Mouse (Mus musculus) hindbrain, embryonic 11.5 days (tissue): ENCODE data around the gene Gm21440. TPM values are rescaled to one million over a fixed set of nuclear protein-coding genes. Genes with fewer than 3 reads are reported as not detected.
"Not testable (repeated sequence)": the region's sequence is repeated elsewhere in the genome, so short reads cannot be mapped to it uniquely, and the experiment has no call there.

Experiments
- ATAC-seq: fragments of 200-750 bp; cut with Nextera tagmentation; 2 replicates; pipeline ENCODE4 v1.8.0; 2017; ENCODE audit warnings: mild to moderate bottlenecking, moderate TSS enrichment, moderate library complexity; ENCODE audit not compliant: low FRiP score
- DNase-seq: peaks from one replicate; pipeline ENCODE4 v3.0.0-alpha.2; 2015; ENCODE audit warnings: low spot score
- H3K27ac ChIP-seq: fragments of 300-500 bp; sonication (generic); 2 replicates; pipeline ENCODE4 v1.5.1; 2014; ENCODE audit warnings: mild to moderate bottlenecking, low read depth, low read length
- H3K27me3 ChIP-seq: fragments of 300-500 bp; sonication (generic); 2 replicates; pipeline ENCODE4 v1.6.1; 2014; ENCODE audit warnings: mild to moderate bottlenecking, low read length, moderate library complexity, mixed read lengths; ENCODE audit not compliant: control insufficient read depth, insufficient read depth
- H3K36me3 ChIP-seq: fragments of 300-500 bp; sonication (generic); 2 replicates; pipeline ENCODE4 v1.6.1; 2014; ENCODE audit warnings: mild to moderate bottlenecking, low read length, moderate library complexity, mixed read lengths; ENCODE audit not compliant: control insufficient read depth, insufficient read depth
- H3K4me1 ChIP-seq: fragments of 300-500 bp; sonication (generic); replicated peaks from 2 replicates; pipeline ENCODE4 v1.6.1; 2014; ENCODE audit warnings: low read length, mixed read lengths; ENCODE audit not compliant: control insufficient read depth, insufficient read depth
- H3K4me2 ChIP-seq: fragments of 300-500 bp; sonication (generic); replicated peaks from 2 replicates; pipeline ENCODE4 v1.6.1; 2014; ENCODE audit warnings: mild to moderate bottlenecking, low read depth, low read length
- H3K4me3 ChIP-seq: fragments of 300-500 bp; sonication (generic); 2 replicates; pipeline ENCODE4 v1.5.1; 2014; ENCODE audit warnings: low read depth, low read length
- H3K9ac ChIP-seq: fragments of 300-500 bp; sonication (generic); 2 replicates; pipeline ENCODE4 v1.6.1; 2014; ENCODE audit warnings: low read depth, low read length
- H3K9me3 ChIP-seq: fragments of 300-500 bp; sonication (generic); 2 replicates; pipeline ENCODE4 v1.6.1; 2016; ENCODE audit warnings: low read length; ENCODE audit not compliant: control insufficient read depth
- WGBS: fragments of 180-500 bp; shearing (Covaris S2); extraction: QIAGEN DNeasy Blood & Tissue Kit; methylation state at CpG from one replicate; pipeline ENCODE4 v1.1.7; 2014; 5-methylcytosine and 5-hydroxymethylcytosine counted together
- polyA plus RNA-seq: library from polyadenylated mRNA; unstranded; fragments of >200 nt; fragmentation: Nextera tagmentation; extraction: Ambion mirVana; gene quantifications from 2 replicates; pipeline ENCODE4 v1.2.1, GENCODE M21; 2014

The Gm21440 gene
- polyA plus RNA-seq = not detected in 2 replicates

GRCm38 (mm10) chrY:13252091-13252490 lies at the start of gene Gm21440, which contains the start of gene Gm21454:
Gene Gm21440 (plus strand): TSS chrY:13252391.
Gene Gm21454 (plus strand): TSS chrY:13252442.
- H3K27ac ChIP-seq, ATAC-seq, H3K4me3 ChIP-seq, H3K4me1 ChIP-seq, H3K9ac ChIP-seq, H3K9me3 ChIP-seq, H3K4me2 ChIP-seq, DNase-seq, H3K27me3 ChIP-seq, H3K36me3 ChIP-seq: not testable (repeated sequence)

- not testable (repeated sequence) for H3K4me1 ChIP-seq, H3K27me3 ChIP-seq, H3K9me3 ChIP-seq, ATAC-seq, H3K9ac ChIP-seq, H3K36me3 ChIP-seq, DNase-seq, H3K4me2 ChIP-seq, H3K27ac ChIP-seq, H3K4me3 ChIP-seq
- WGBS = no CpG with 5 or more reads among the region's 3 CpGs
Measured at GRCm38 (mm10) chrY:13223828-13224227, 28.4 kb upstream of the Gm21440 start, which contains the start of gene Gm21828. Gene Gm21828 (minus strand): TSS chrY:13223928.

Other genes starting within 250 kb of the Gm21440 start
- not detected in 2 replicates for gene Gm20807, start 209.5 kb upstream of the Gm21440 start, polyA plus RNA-seq
- not detected in 2 replicates for gene Gm21891, start 118.9 kb upstream of the Gm21440 start, polyA plus RNA-seq
- not detected in 2 replicates for gene Gm21425, start 90.4 kb upstream of the Gm21440 start, polyA plus RNA-seq
- gene Gm21828, start 28.5 kb upstream of the Gm21440 start, polyA plus RNA-seq = not detected in 2 replicates
- not detected in 2 replicates for gene Gm21454, start 51 bp downstream of the Gm21440 start, polyA plus RNA-seq
- gene Gm21725, start 96.7 kb downstream of the Gm21440 start, polyA plus RNA-seq = not detected in 2 replicates
- not detected in 2 replicates for gene Gm21866, start 213.2 kb downstream of the Gm21440 start, polyA plus RNA-seq
- not detected in 2 replicates for gene Gm20773, start 241.6 kb downstream of the Gm21440 start, polyA plus RNA-seq